In the genomic region with DNA sequence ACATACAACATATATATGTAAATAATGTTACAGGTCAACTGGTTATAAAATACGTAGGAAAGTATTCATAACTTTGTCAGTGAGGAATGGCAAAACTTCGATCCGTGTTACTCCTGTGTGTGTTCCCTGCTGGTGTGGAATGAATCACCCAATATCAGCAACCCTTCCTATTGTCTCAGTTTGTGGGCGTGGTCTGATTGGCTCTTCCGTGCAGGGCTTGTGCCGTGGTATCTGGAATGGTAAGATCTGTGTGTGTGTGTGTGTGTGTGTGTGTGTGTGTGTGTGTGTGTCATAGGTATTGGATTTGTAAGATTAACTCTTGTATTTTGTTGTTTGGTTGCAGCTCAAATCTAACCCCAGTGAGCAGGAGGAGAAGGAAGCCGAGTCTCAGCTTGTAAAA, we compare ENCODE assay signal across 24 mouse cellular contexts. TPM values are rescaled to one million over a fixed set of nuclear protein-coding genes. Genes with fewer than 3 reads are reported as not detected.
A peak's percentile ranks its signal among the peaks of the same experiment; 100 is the strongest.
DNase-seq lines count a peak whose midpoint lies in the region; ATAC-seq and TF ChIP-seq lines count a peak whose summit lies in the region.
"Had no signal": no experiment of that assay in that cellular context is flagged by ENCODE, and none has a peak within 500 bp of the region (broad histone marks: within the 10 kb centered on the region; RNA-seq: fewer than 3 reads in every experiment).

No protein-coding gene starts in this region.

- no peak overlapping the region for H3K4me2 ChIP-seq in liver, postnatal 0 days (ENCODE audit: low read depth, low read length)
- H3K4me2 ChIP-seq in liver, embryonic 12.5 days: no peak overlapping the region
- H3K4me2 ChIP-seq: embryonic facial prominence, embryonic 13.5 days; embryonic facial prominence, embryonic 15.5 days; forebrain, embryonic 12.5 days had no signal

- no peaks in the 10 kb centered on the region for H3K27me3 ChIP-seq in liver, postnatal 0 days (ENCODE audit: insufficient read depth, low read length)
- H3K27me3 ChIP-seq in liver, embryonic 12.5 days (replicated peaks): no peaks in the 10 kb centered on the region
- H3K27me3 ChIP-seq: embryonic facial prominence, embryonic 13.5 days; embryonic facial prominence, embryonic 15.5 days; forebrain, embryonic 12.5 days; Patski had no signal

- no peak for ATAC-seq in liver, postnatal 0 days
- no peak for ATAC-seq in liver, embryonic 12.5 days
- ATAC-seq: activated CD4-positive, CD25-positive, alpha-beta regulatory T cell, adult 4 months; forebrain, embryonic 14.5 days; forebrain, embryonic 16.5 days; Patski had no signal

- H3K36me3 ChIP-seq in liver, postnatal 0 days (replicated peaks; ENCODE audit: insufficient read depth, low read length): peaks cover 47% of the 10 kb centered on the region
- peaks cover 58% of the 10 kb centered on the region for H3K36me3 ChIP-seq in liver, embryonic 12.5 days

- no peak overlapping the region for H3K9ac ChIP-seq in liver, postnatal 0 days (replicated peaks)
- H3K9ac ChIP-seq in liver, embryonic 12.5 days: no peak overlapping the region
- H3K9ac ChIP-seq: embryonic facial prominence, embryonic 13.5 days; embryonic facial prominence, embryonic 15.5 days; forebrain, embryonic 12.5 days had no signal

- H3K27ac ChIP-seq in liver, postnatal 0 days (ENCODE audit: low read depth): no peak overlapping the region
- H3K27ac ChIP-seq in liver, embryonic 12.5 days: no peak overlapping the region
- H3K27ac ChIP-seq: embryonic facial prominence, embryonic 13.5 days; embryonic facial prominence, embryonic 15.5 days; forebrain, embryonic 10.5 days; forebrain, embryonic 12.5 days had no signal

- no peak for TF ChIP-seq EP300 in liver, postnatal 0 days (IDR thresholded peaks at IDR 0.05; ENCODE audit: low read depth)

- WGBS in liver, postnatal 0 days (ENCODE audit: insufficient replicate concordance): 75% methylated on average over 7 of the region's 7 CpGs
- 75% methylated on average over 7 of the region's 7 CpGs for WGBS in liver, embryonic 12.5 days (ENCODE audit: insufficient replicate concordance)

- H3K4me1 ChIP-seq in liver, postnatal 0 days (ENCODE audit: insufficient read depth): no peaks in the 10 kb centered on the region
- H3K4me1 ChIP-seq in liver, embryonic 12.5 days: no peaks in the 10 kb centered on the region
- H3K4me1 ChIP-seq: embryonic facial prominence, embryonic 13.5 days; embryonic facial prominence, embryonic 15.5 days; forebrain, embryonic 10.5 days; forebrain, embryonic 12.5 days had no signal

- no peaks in the 10 kb centered on the region for H3K9me3 ChIP-seq in liver, postnatal 0 days (ENCODE audit: low read length)
- H3K9me3 ChIP-seq in liver, embryonic 12.5 days (replicated peaks): no peaks in the 10 kb centered on the region
- H3K9me3 ChIP-seq: embryonic facial prominence, embryonic 13.5 days; embryonic facial prominence, embryonic 15.5 days; forebrain, embryonic 10.5 days; forebrain, embryonic 12.5 days; G1E had no signal

- no peak for TF ChIP-seq CTCF in liver, postnatal 0 days (IDR thresholded peaks at IDR 0.05; ENCODE audit: low read depth)

- H3K4me3 ChIP-seq in liver, postnatal 0 days (ENCODE audit: low read depth, low read length): no peak overlapping the region
- no peak overlapping the region for H3K4me3 ChIP-seq in liver, embryonic 12.5 days
- H3K4me3 ChIP-seq: embryonic facial prominence, embryonic 13.5 days; embryonic facial prominence, embryonic 15.5 days; erythroblast, embryonic 14.5 days; forebrain, embryonic 10.5 days; forebrain, embryonic 12.5 days had no signal

- peak; percentile 8 for DNase-seq in liver, postnatal 0 days
- peak; percentile 74 for DNase-seq in R1 (ENCODE audit: low read depth, low spot score)
- no peak for DNase-seq in cerebellum, adult 11 months
- no peak for DNase-seq in lung, postnatal 36 days
- DNase-seq: adrenal gland, adult 8-10 months; adrenal gland, postnatal 14 days; adrenal gland, postnatal 36 days; cerebellum, adult 18-20 months; cerebellum, adult 8-10 months; cerebellum, adult 9-11 months; cerebellum, postnatal 14 days; cerebellum, postnatal 36 days; embryo, embryonic 11 days had no signal

RNA-seq across cellular contexts. Expression of a gene that starts 29.9 kb away (rescaled TPM):
- polyA plus RNA-seq in liver, postnatal 0 days (2015; fragmentation: Nextera tagmentation; extraction: Ambion mirVana): 53.6 and 55.3 TPM in 2 replicates
- 36.8 and 37.7 TPM in 2 replicates for polyA plus RNA-seq in liver, embryonic 12.5 days (2016; fragmentation: Nextera tagmentation; extraction: Ambion mirVana)

RNA-seq across cellular contexts. Expression of a gene that starts 42.4 kb away (rescaled TPM):
- polyA plus RNA-seq in liver, postnatal 0 days (2015; fragmentation: Nextera tagmentation; extraction: Ambion mirVana): 0.42 and 0.75 TPM in 2 replicates
- polyA plus RNA-seq in liver, embryonic 12.5 days (2016; fragmentation: Nextera tagmentation; extraction: Ambion mirVana): 3.0 and 3.4 TPM in 2 replicates

Comparison
In these comparisons a context has a peak if more than half of its experiments do, and no peak if none do; other contexts are left out.
1. DNase-seq: peak in liver, postnatal 0 days (single experiment) and R1 (single experiment); none in cerebellum, adult 11 months (single experiment) and lung, postnatal 36 days (single experiment).